Mouse (Mus musculus) gonadal fat pad, adult 2 months (tissue): ENCODE measurements around the gene Fxr2. TPM values are rescaled to one million over a fixed set of nuclear protein-coding genes. Genes with fewer than 3 reads are reported as not detected.

Source experiments
- DNase-seq: peaks from one replicate; pipeline ENCODE4 v3.0.0-alpha.2; 2012; ENCODE audit warnings: low read depth
- polyA plus RNA-seq: library from polyadenylated mRNA; depleted of rRNA; stranded (reverse); fragments of >200 nt; gene quantifications from 2 replicates; pipeline ENCODE4 v1.2.3, GENCODE M21; 2012; rRNA removed

The Fxr2 gene
- 69.7 and 80.8 TPM in 2 replicates for polyA plus RNA-seq

DNA sequence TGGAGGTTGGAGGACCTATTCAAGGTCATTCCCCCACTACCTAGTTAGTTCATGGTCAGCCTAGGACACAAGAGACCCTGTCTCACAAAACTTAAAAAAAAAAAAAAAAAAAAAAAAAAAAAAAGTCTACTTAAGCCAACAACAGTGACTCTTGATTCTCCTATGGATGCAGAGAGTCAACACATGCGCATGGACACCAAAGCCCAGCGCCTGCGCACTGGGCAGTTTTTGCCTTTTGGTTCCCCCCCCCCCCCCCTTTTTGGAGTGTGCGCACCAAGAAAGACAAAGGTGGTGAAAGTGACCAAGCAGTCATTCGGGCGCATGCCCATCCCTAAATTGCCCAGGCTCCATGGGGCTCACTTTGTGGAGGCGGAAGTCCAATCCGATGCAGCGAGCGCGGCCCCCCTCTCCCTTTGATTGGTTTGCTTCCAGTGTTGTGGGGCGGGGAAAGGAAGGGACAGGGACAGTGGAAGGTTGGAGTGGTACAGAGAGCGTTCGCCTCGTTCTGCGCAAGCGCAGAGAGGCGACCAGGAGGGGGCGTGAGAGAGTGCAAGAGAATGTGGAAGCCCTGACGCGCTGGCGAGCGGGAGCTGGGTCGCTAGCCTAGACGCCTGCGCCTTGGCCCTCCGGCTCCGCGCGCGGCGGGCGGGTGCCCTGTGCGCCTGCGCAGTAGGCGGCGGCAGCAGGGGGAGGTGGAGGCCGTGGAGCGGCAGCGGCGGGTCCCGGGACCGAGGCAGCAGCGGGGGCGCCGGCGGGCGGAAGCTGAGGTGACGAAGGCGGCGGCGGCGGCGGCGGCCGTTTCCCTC, at the start of gene Fxr2:
Fxr2 (plus strand) TSS at position 707 of the 806 bp plus-strand sequence.
- DNase-seq = peak; percentile 97

DNA sequence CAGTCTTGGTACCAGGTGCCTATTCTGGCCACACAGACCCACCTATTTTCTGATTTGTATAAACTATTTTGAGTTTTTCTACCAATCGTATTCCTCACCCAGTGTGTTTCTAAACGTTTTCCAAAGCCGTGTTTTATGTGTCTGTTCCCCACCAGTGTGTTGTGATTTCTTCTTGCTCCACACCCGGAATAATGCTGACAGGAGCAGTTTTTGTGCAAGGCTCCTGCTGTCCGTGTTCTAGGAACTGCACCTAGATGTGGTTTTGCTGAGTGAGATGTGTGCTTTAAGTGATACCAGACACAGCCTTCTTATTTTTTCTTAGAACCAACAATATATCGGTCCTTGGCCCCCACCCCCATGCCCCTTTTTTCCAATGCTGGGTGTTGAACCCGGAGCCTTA, 48.8 kb upstream of the Fxr2 start:
- no peak for DNase-seq

DNA sequence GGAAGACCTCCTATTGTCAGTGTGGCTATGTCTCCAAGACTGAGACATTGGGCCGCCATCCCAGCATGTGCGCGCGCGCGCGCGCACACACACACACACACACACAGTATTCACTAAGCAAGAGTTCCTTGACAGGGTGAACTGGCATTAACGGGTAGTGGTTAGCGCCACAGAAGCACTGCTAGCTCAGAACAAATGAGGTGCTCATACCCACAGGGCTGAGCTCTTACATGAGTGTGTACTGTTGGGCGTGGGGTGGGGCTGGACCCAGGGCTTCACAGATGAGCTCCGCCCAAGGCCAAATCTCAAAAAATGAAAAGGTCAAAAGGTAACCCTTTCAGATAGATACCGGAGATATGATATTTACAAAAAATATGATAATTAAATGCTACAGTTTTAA, 47.9 kb upstream of the Fxr2 start:
- DNase-seq = no peak

GRCm38 (mm10) chr11:69585718-69586325, 47.0 kb upstream of the Fxr2 start:
- no peak for DNase-seq

- no peak for DNase-seq
Observed at GRCm38 (mm10) chr11:69589207-69589834, 43.5 kb upstream of the Fxr2 start.

- DNase-seq = no peak
Observed at GRCm38 (mm10) chr11:69590622-69591021, 42.2 kb upstream of the Fxr2 start.

DNA sequence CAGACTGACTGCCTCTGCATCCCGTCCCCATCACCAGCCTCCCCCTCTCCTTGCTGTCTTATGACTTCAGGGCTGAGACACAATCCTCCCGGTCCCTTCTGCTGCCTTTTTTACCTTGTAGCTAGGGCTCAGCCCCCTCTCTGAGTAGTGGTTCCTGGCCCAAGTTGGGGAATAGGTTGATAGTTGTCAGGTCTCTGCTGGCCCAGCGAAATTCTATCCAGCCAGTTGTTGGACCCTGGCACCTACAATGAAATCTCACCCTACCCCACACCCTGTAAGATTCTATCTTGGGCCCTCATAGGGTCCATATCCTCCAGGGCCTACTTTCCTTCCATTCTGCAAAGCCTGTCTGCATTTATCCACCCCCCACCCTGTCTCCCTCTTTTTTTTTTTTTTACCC, 41.4 kb upstream of the Fxr2 start:
- no peak for DNase-seq

DNA sequence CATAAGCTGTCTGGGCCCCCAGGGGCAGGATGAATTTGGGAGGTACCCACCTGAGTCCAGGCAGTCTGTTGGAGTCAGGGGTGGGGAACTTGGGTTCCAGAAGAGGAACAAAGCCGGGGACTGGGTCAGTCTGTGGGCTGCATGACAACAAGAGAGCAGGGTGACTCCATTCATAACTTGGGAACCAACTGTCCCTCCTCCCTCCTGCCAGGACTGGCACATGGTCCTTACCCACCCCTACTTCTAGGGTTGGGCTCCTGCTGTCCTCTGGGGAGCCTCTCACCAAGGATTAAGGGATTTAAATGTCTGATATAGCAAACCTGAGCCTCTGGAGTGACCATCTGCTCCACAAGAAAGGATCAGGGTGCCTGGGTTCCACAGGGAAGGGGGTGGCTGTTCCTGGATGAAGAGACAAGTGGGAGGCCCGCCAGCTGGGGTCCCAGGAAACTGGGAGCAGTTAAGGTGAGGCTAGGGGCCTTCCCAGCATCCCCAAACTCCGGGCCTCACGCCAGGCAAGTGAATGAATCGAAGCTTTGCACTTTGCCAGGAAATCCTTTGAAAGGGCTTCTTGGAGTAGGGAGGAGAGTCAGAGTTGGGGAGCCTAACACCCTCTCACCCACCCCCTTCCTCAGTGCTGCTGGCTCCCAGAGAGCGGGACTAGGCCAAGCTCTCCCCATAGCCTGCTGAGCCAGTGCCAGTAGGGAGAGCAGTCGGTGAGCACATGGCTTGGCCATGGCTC, 40.7 kb upstream of the Fxr2 start:
- no peak for DNase-seq

DNA sequence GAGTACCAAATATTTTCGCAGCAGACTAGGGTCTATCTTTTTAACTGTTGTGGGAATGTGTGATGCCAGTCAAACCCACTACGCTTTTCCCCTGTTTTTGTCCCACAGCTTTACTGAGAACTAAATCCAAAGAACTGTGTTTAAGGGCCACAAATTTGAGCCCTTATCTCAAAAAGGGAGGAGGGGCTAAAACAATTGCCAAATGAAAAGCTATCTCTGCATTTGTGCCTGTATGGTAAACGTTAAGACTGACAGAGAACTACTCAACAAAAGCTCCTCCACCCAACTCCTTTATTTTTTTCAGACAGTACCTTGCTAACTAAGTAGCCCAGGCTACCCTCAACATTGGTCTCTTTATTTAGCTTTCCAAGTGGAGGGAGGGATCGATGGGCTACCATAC, 40.0 kb upstream of the Fxr2 start:
- DNase-seq = no peak

DNA sequence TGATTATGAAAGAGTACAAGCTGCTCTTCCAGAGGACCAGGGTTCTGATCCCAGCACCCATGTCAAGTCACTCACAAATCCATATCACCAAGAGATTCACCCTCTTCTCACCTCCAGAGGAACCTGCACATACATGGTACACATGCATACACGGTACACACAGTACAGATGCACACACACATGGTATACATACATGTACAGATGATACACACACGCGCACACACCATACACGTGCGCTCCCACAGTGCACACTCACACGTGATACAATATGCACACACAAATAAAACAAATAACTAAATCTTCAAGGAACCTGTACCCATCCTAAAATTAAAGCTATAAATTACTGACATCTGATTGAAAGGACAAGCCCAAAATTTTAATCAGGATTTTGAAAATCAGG, 37.9 kb upstream of the Fxr2 start:
- no peak for DNase-seq

- DNase-seq = no peak
Observed at GRCm38 (mm10) chr11:69599436-69599835, 33.4 kb upstream of the Fxr2 start.

GRCm38 (mm10) chr11:69600098-69600497, 32.7 kb upstream of the Fxr2 start:
- no peak for DNase-seq

- no peak for DNase-seq
Observed at GRCm38 (mm10) chr11:69601768-69602167, 31.0 kb upstream of the Fxr2 start.

DNA sequence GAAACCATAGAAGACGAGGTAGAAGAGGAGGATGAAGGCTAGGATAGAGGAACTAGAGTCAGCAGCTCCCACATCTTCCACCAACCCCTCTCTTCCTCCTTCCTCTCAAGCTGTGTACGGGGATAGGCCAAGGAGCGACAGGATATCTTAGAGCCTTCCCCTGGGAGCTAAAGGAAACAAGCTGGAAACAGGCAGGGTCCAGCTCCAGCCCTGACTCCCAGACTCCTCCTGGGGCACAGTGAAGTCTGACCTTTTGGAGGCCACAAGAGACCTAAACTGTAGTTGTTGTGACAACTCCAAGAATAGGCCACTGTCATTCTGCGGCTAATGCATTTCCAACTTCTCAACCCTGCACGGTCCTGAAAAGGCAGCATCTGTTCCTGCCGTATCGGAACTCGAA, 29.3 kb upstream of the Fxr2 start:
- no peak for DNase-seq

- no peak for DNase-seq
Observed at GRCm38 (mm10) chr11:69604347-69604746, 28.4 kb upstream of the Fxr2 start.

- no peak for DNase-seq
Observed at GRCm38 (mm10) chr11:69604795-69605664, 27.8 kb upstream of the Fxr2 start.

GRCm38 (mm10) chr11:69605726-69606490, 26.9 kb upstream of the Fxr2 start, which contains the start of gene Atp1b2:
Gene Atp1b2, minus strand, starts transcription at chr11:69605942.
- no peak for DNase-seq

- DNase-seq = no peak
Observed at GRCm38 (mm10) chr11:69606491-69606795, 26.3 kb upstream of the Fxr2 start.

DNA sequence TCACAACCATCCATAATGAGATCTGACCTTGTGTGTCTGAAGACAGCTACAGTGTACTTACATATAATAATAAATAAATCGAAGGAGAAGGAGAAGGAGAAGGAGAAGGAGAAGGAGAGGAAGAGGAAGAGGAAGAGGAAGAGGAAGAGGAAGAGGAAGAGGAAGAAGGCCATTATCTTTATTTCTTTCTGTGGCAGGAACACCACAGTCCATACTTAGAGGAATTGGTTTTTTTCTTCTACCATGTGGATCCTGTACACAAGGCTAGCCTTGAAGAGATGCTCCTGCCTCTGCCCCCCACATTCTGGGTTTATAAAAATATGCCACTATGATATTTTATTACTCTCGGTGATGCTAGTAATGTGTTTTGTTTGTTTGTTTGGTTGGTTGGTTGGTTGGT, 26.0 kb upstream of the Fxr2 start:
- DNase-seq = no peak

DNA sequence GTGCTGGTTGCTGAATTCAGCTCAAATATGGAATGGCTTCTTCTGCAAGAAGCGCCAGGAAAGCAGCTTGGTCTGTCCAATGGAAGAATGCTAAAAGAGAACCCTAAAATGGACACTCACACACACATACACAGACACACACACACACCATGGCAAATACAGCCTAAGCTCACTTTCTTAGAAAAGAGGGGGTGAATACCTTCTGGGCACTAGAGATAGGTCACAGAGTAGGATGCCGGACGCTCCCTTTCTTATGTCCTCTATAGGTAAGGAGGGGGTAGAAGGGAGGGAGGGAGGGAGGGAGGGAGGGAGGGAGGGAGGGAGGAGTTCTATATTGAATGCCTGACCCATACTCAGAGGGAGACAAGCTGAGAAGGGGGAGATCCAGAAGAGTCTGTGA, 24.3 kb upstream of the Fxr2 start:
- no peak for DNase-seq

GRCm38 (mm10) chr11:69609416-69609815, 23.4 kb upstream of the Fxr2 start:
- no peak for DNase-seq
